Mouse (Mus musculus) mouse embryonic stem cell (cell line): ENCODE data around the gene Spata9.

Experiments
- in situ Hi-C, 2 experiments: fragments of 300-500 bp; cut with MboI; formaldehyde crosslinking; loops; 1 replicate in 1 of 2; 3 replicates in 1 of 2; pipeline ENCODE4 v1.14.3; 2019 to 2020; ENCODE audit warnings: low sequenced_read_pairs in 2 of 2, low pct_unique_long_range_greater_than_20kb in 1 of 2, mixed read lengths in 1 of 2; ENCODE audit not compliant: unreplicated experiment in 1 of 2

Gene Spata9

GRCm38 (mm10) chr13:75976649-75977048, 9.7 kb downstream of the Spata9 start:
- in situ Hi-C loops = no loop called here

- in situ Hi-C loops = no loop called here
These were observed 15.0 kb downstream of the Spata9 start for GRCm38 (mm10) chr13:75981901-75982300.

GRCm38 (mm10) chr13:75988096-75988495, 21.1 kb downstream of the Spata9 start:
- in situ Hi-C loops = no loop called here

- in situ Hi-C loops = no loop called here
These were observed 25.4 kb downstream of the Spata9 start for GRCm38 (mm10) chr13:75992169-75993028.

DNA sequence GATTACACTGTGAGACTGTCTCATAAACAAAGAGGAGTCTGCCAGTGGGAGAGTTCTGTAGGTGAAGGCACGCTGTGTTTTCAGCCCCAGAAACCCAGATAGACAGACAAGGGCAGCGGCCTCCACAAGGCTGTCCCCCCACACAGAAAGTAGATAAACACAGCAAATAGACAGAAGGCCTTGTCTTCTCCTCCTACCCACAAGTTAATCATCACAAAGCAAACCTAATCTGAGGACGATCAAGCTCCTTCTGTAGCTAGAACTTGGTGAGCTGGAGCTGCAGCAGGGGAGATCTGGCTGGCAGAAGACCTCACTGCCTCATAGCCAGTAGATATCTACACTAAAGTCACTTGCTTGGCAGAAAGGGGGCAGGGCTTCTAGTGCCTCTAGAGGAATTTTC, 36.3 kb downstream of the Spata9 start:
- in situ Hi-C loops = no loop called here

GRCm38 (mm10) chr13:76014511-76014910, 47.6 kb downstream of the Spata9 start:
- in situ Hi-C loops = no loop called here

GRCm38 (mm10) chr13:76017465-76017864, 50.5 kb downstream of the Spata9 start:
- in situ Hi-C loops = no loop called here

GRCm38 (mm10) chr13:76017974-76018843, 51.3 kb downstream of the Spata9 start, which contains the start of gene Rfesd:
Gene Rfesd (minus strand): TSS chr13:76018719.
- in situ Hi-C loops = no loop called here

GRCm38 (mm10) chr13:76018844-76019400, 52.0 kb downstream of the Spata9 start:
- in situ Hi-C loops = no loop called here

DNA sequence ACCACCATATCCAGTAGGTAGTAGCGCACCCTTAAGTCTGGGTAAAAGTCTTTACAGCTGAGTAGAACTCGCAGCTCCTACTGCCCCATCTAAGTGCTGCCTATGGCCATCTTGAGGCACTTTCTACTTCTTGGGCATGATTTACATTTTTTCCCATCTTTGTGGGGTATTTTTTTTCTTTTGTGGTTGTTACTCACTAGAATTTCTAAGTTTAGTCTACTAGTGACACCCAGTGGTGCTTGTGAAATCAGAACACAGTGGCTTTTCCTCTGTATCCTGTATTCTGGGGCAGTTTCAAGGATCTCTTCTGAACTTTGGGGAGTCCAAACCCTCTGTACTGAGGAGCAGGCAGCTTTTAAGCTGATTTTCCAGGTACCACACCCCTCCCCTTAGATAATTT, 54.8 kb downstream of the Spata9 start:
- in situ Hi-C loops = no loop called here

- in situ Hi-C loops = no loop called here
These were observed 57.6 kb downstream of the Spata9 start for GRCm38 (mm10) chr13:76024588-76024987.

- in situ Hi-C loops = no loop called here
These were observed 75.5 kb downstream of the Spata9 start for GRCm38 (mm10) chr13:76042455-76042854.

DNA sequence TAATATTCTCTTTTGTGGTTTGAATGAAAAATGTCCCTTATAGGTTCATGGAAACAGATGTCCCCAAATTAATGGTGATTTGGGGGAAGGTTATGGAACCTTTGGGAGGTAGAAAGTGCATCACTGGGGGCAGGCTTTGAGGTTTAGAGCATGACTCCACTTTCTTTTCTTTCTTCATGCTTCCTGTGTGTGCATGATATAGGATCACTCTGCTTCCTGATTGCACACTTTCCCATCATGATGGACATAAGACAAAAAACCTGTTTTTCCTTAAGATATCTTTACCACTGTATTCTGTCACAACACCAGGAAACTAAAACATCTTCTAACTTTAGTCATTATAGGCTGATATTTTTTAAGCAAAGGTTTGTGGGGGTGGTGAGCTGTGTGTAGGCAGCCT, 78.0 kb downstream of the Spata9 start:
- in situ Hi-C loops = no loop called here
